Mouse (Mus musculus): ENCODE measurements around the gene Dcaf15. TPM values are rescaled to one million over a fixed set of nuclear protein-coding genes. Genes with fewer than 3 reads are reported as not detected.

Gene Dcaf15
- polyA plus RNA-seq, 1 experiment from 2014 or later, result 19.9 TPM

GRCm38 (mm10) chr8:84067911-84068310 is 36.7 kb downstream of the Dcaf15 start:
- Histone ChIP-seq H3K36me3 (ENCODE audit: control insufficient read depth, insufficient read depth, low read length) (no peaks in the 10 kb centered on the region), H3K4me3 (replicated peaks; ENCODE audit: low read depth, low read length) (peak overlapping the region; percentile 99), H3K9me3 (ENCODE audit: control insufficient read depth, low read length) (no peaks in the 10 kb centered on the region), H3K27me3 (ENCODE audit: control insufficient read depth, insufficient read depth, low read length) (no peaks in the 10 kb centered on the region), H3K9ac (replicated peaks; ENCODE audit: low read length) (no peak overlapping the region), H3K4me1 (ENCODE audit: control insufficient read depth, insufficient read depth, low read length) (peaks cover 21% of the 10 kb centered on the region), H3K4me2 (ENCODE audit: low read length) (peak overlapping the region; percentile 56), H3K27ac (replicated peaks; ENCODE audit: low read depth, low read length) (no peak overlapping the region)
- ATAC-seq (ENCODE audit: low FRiP score, low TSS enrichment), result no peak
- WGBS, result 92% methylated on average over 7 of the region's 7 CpGs
- DNase-seq, result no peak

GRCm38 (mm10) chr8:84067047-84067573 is 37.5 kb downstream of the Dcaf15 start:
- Histone ChIP-seq H3K9ac (replicated peaks; ENCODE audit: low read length) (peak overlapping the region; percentile 81), H3K27ac (replicated peaks; ENCODE audit: low read depth, low read length) (peak overlapping the region; percentile 96), H3K36me3 (ENCODE audit: control insufficient read depth, insufficient read depth, low read length) (no peaks in the 10 kb centered on the region), H3K27me3 (ENCODE audit: control insufficient read depth, insufficient read depth, low read length) (no peaks in the 10 kb centered on the region), H3K4me3 (replicated peaks; ENCODE audit: low read depth, low read length) (peak overlapping the region; percentile 99), H3K4me2 (ENCODE audit: low read length) (peak overlapping the region; percentile 56), H3K4me1 (ENCODE audit: control insufficient read depth, insufficient read depth, low read length) (peaks cover 21% of the 10 kb centered on the region), H3K9me3 (ENCODE audit: control insufficient read depth, low read length) (no peaks in the 10 kb centered on the region)
- DNase-seq, result peak; percentile 94
- under 1% methylated on average over 52 of the region's 58 CpGs for WGBS
- peak; percentile 74 for ATAC-seq (ENCODE audit: low FRiP score, low TSS enrichment)

GRCm38 (mm10) chr8:84066291-84066930 is 38.2 kb downstream of the Dcaf15 start, which contains the start of gene Rfx1:
TSS of gene Rfx1 (plus strand) at chr8:84066834.
- WGBS, result under 1% methylated on average over 51 of the region's 51 CpGs
- ATAC-seq (ENCODE audit: low FRiP score, low TSS enrichment), result peak; percentile 99
- Histone ChIP-seq H3K27ac (replicated peaks; ENCODE audit: low read depth, low read length) (peak within 1 kb of the TSS; percentile 96), H3K36me3 (ENCODE audit: control insufficient read depth, insufficient read depth, low read length) (no peaks in the 10 kb centered on the region), H3K9ac (replicated peaks; ENCODE audit: low read length) (peak within 1 kb of the TSS; percentile 81), H3K27me3 (ENCODE audit: control insufficient read depth, insufficient read depth, low read length) (no peaks in the 10 kb centered on the region), H3K4me2 (ENCODE audit: low read length) (peak within 1 kb of the TSS; percentile 84), H3K4me3 (replicated peaks; ENCODE audit: low read depth, low read length) (peak within 1 kb of the TSS; percentile 99), H3K4me1 (ENCODE audit: control insufficient read depth, insufficient read depth, low read length) (peaks cover 21% of the 10 kb centered on the region), H3K9me3 (ENCODE audit: control insufficient read depth, low read length) (no peaks in the 10 kb centered on the region)
- peak; percentile 99 for DNase-seq

- H3K27ac ChIP-seq (replicated peaks; ENCODE audit: low read depth, low read length), result peak overlapping the region; percentile 77; the same call in 1 of the 2 replicates
- H3K9ac ChIP-seq (replicated peaks; ENCODE audit: low read length), result peak overlapping the region; percentile 50
- no peak for DNase-seq
- H3K9me3 ChIP-seq (ENCODE audit: control insufficient read depth, low read length), result no peaks in the 10 kb centered on the region
- ATAC-seq (ENCODE audit: low FRiP score, low TSS enrichment), result no peak
- no peaks in the 10 kb centered on the region for H3K27me3 ChIP-seq (ENCODE audit: control insufficient read depth, insufficient read depth, low read length)
- 27% methylated on average over 5 of the region's 5 CpGs for WGBS
- peak overlapping the region; percentile 84 for H3K4me2 ChIP-seq (ENCODE audit: low read length)
- H3K4me3 ChIP-seq (replicated peaks; ENCODE audit: low read depth, low read length), result peak overlapping the region; percentile 99
- H3K4me1 ChIP-seq (ENCODE audit: control insufficient read depth, insufficient read depth, low read length), result peaks cover 21% of the 10 kb centered on the region
- H3K36me3 ChIP-seq (ENCODE audit: control insufficient read depth, insufficient read depth, low read length), result no peaks in the 10 kb centered on the region
Observed at GRCm38 (mm10) chr8:84065457-84066072, 39.0 kb downstream of the Dcaf15 start.

- no peak for ATAC-seq (ENCODE audit: low FRiP score, low TSS enrichment)
- DNase-seq, result no peak
- Histone ChIP-seq H3K9me3 (ENCODE audit: control insufficient read depth, low read length) (no peaks in the 10 kb centered on the region), H3K4me2 (ENCODE audit: low read length) (peak within 1 kb of the TSS; percentile 84), H3K36me3 (ENCODE audit: control insufficient read depth, insufficient read depth, low read length) (no peaks in the 10 kb centered on the region), H3K27ac (replicated peaks; ENCODE audit: low read depth, low read length) (peak within 1 kb of the TSS; percentile 77), H3K27me3 (ENCODE audit: control insufficient read depth, insufficient read depth, low read length) (no peaks in the 10 kb centered on the region), H3K9ac (replicated peaks; ENCODE audit: low read length) (peak within 1 kb of the TSS; percentile 50), H3K4me3 (replicated peaks; ENCODE audit: low read depth, low read length) (peak within 1 kb of the TSS; percentile 99), H3K4me1 (ENCODE audit: control insufficient read depth, insufficient read depth, low read length) (peaks cover 21% of the 10 kb centered on the region)
- WGBS, result 97% methylated on average over 1 of the region's 1 CpGs
Observed at GRCm38 (mm10) chr8:84065037-84065436, 39.5 kb downstream of the Dcaf15 start, which contains the start of gene Gm10643. TSS of gene Gm10643 (minus strand) at chr8:84065137.

GRCm38 (mm10) chr8:84063861-84064610 is 40.5 kb downstream of the Dcaf15 start:
- H3K9ac ChIP-seq (replicated peaks; ENCODE audit: low read length), result no peak overlapping the region
- H3K27me3 ChIP-seq (ENCODE audit: control insufficient read depth, insufficient read depth, low read length), result no peaks in the 10 kb centered on the region
- no peaks in the 10 kb centered on the region for H3K36me3 ChIP-seq (ENCODE audit: control insufficient read depth, insufficient read depth, low read length)
- no peak overlapping the region for H3K27ac ChIP-seq (replicated peaks; ENCODE audit: low read depth, low read length)
- DNase-seq (no peak), ATAC-seq (ENCODE audit: low FRiP score, low TSS enrichment) (no peak)
- no peak overlapping the region for H3K4me2 ChIP-seq (ENCODE audit: low read length)
- 78% methylated on average over 8 of the region's 8 CpGs for WGBS
- no peaks in the 10 kb centered on the region for H3K9me3 ChIP-seq (ENCODE audit: control insufficient read depth, low read length)
- no peak overlapping the region for H3K4me3 ChIP-seq (replicated peaks; ENCODE audit: low read depth, low read length)
- H3K4me1 ChIP-seq (ENCODE audit: control insufficient read depth, insufficient read depth, low read length), result peaks cover 17% of the 10 kb centered on the region

- Histone ChIP-seq H3K9me3 (ENCODE audit: control insufficient read depth, low read length) (no peaks in the 10 kb centered on the region), H3K9ac (replicated peaks; ENCODE audit: low read length) (no peak overlapping the region), H3K4me2 (ENCODE audit: low read length) (no peak overlapping the region), H3K4me3 (replicated peaks; ENCODE audit: low read depth, low read length) (no peak overlapping the region), H3K36me3 (ENCODE audit: control insufficient read depth, insufficient read depth, low read length) (no peaks in the 10 kb centered on the region), H3K27ac (replicated peaks; ENCODE audit: low read depth, low read length) (no peak overlapping the region), H3K4me1 (ENCODE audit: control insufficient read depth, insufficient read depth, low read length) (no peaks in the 10 kb centered on the region), H3K27me3 (ENCODE audit: control insufficient read depth, insufficient read depth, low read length) (no peaks in the 10 kb centered on the region)
- DNase-seq, result no peak
- 96% methylated on average over 2 of the region's 2 CpGs for WGBS
- ATAC-seq (ENCODE audit: low FRiP score, low TSS enrichment), result no peak
Observed at GRCm38 (mm10) chr8:84060245-84060644, 44.3 kb downstream of the Dcaf15 start.

- DNase-seq (no peak), ATAC-seq (ENCODE audit: low FRiP score, low TSS enrichment) (no peak)
- H3K36me3 ChIP-seq (ENCODE audit: control insufficient read depth, insufficient read depth, low read length), result no peaks in the 10 kb centered on the region
- H3K27ac ChIP-seq (replicated peaks; ENCODE audit: low read depth, low read length), result no peak overlapping the region
- H3K4me1 ChIP-seq (ENCODE audit: control insufficient read depth, insufficient read depth, low read length), result no peaks in the 10 kb centered on the region
- H3K9ac ChIP-seq (replicated peaks; ENCODE audit: low read length), result no peak overlapping the region
- H3K4me3 ChIP-seq (replicated peaks; ENCODE audit: low read depth, low read length), result no peak overlapping the region
- H3K9me3 ChIP-seq (ENCODE audit: control insufficient read depth, low read length), result no peaks in the 10 kb centered on the region
- H3K4me2 ChIP-seq (ENCODE audit: low read length), result no peak overlapping the region
- WGBS, result 90% methylated on average over 2 of the region's 2 CpGs
- no peaks in the 10 kb centered on the region for H3K27me3 ChIP-seq (ENCODE audit: control insufficient read depth, insufficient read depth, low read length)
Observed at GRCm38 (mm10) chr8:84059226-84059625, 45.3 kb downstream of the Dcaf15 start.

All from midbrain, embryonic 14.5 days (tissue).